ENCODE assay signal across 10 mouse cellular contexts in the genomic region with DNA sequence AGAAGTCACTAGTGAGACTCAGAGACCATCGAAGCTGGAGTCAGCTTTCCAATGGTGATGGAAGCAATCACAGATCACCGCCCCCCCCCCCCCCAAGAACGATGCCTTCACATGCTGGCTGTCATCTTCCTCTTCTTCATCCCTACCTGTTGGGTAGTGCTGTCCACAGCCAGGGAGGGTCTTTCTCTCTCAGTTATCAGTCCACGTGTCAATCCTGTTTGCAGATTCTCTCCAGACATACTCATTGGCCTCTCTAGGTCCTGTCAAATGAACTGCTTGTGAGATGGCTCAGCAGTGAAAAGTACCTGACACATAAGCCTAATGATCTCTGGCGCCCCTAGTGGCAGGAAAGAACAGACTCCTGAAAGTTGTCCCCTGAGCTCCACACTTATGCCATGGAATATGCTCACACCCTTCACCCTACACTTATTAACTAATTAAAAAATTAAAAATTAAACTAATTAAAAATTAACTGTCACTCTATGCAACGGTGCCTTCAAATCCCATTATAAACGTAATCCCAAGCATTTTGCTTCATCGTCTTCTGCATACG. TPM values are rescaled to one million over a fixed set of nuclear protein-coding genes. Genes with fewer than 3 reads are reported as not detected.
DNase-seq lines count a peak whose midpoint lies in the region; ATAC-seq and TF ChIP-seq lines count a peak whose summit lies in the region.
"Had no signal": no experiment of that assay in that cellular context is flagged by ENCODE, and none has a peak within 500 bp of the region (broad histone marks: within the 10 kb centered on the region; RNA-seq: fewer than 3 reads in every experiment).

No protein-coding gene starts in this region.

- intact Hi-C loops in left cerebral cortex, postnatal 25 days (cut with DNase I) = loop anchor here (5.0 to 10.0 kb wide), 2 partner anchors 548 to 621 kb away; no protein-coding TSS in a partner anchor

- TF ChIP-seq CTCF in hindbrain, postnatal 0 days (IDR thresholded peaks at IDR 0.05; ENCODE audit: low read depth) = peak; percentile 85
- TF ChIP-seq CTCF in E14TG2a.4 (conservative IDR thresholded peaks at IDR 0.05; ENCODE audit: low read length) = peak; percentile 74
- peak; percentile 5; the same call in 1 of the 2 replicates for TF ChIP-seq CTCF in bone marrow macrophage, adult 2 months (IDR thresholded peaks at IDR 0.05; ENCODE audit: low read depth, low read length)
- TF ChIP-seq CTCF in midbrain, postnatal 0 days (IDR thresholded peaks at IDR 0.05) = peak; percentile 85

- H3K9me3 ChIP-seq in hindbrain, postnatal 0 days (ENCODE audit: low read length) = no peaks in the 10 kb centered on the region
- no peaks in the 10 kb centered on the region for H3K9me3 ChIP-seq in hindbrain, embryonic 13.5 days
- H3K9me3 ChIP-seq in E14TG2a.4 (ENCODE audit: low read length) = 0 out of 2 replicates have a peak, but pooled peaks cover 3% of the 10 kb centered on the region
- H3K9me3 ChIP-seq in forebrain, embryonic 11.5 days (ENCODE audit: control insufficient read depth, low read length) = no peaks in the 10 kb centered on the region
- peaks cover 3% of the 10 kb centered on the region; the same call in 1 of the 2 replicates for H3K9me3 ChIP-seq in midbrain, postnatal 0 days (ENCODE audit: low read length)
- H3K9me3 ChIP-seq: lung, embryonic 15.5 days had no signal

- no peaks in the 10 kb centered on the region for H3K4me1 ChIP-seq in hindbrain, postnatal 0 days (ENCODE audit: insufficient read depth, low read length)
- peaks cover 4% of the 10 kb centered on the region; the same call in 1 of the 2 replicates for H3K4me1 ChIP-seq in hindbrain, embryonic 13.5 days (replicated peaks)
- H3K4me1 ChIP-seq in E14TG2a.4 (replicated peaks; ENCODE audit: low read depth, low read length) = peaks cover 8% of the 10 kb centered on the region
- peaks cover 10% of the 10 kb centered on the region for H3K4me1 ChIP-seq in bone marrow macrophage, adult 2 months (ENCODE audit: control insufficient read depth, insufficient read depth, low read length)
- H3K4me1 ChIP-seq in forebrain, embryonic 11.5 days (replicated peaks; ENCODE audit: control insufficient read depth, insufficient read depth, low read length) = 0 out of 2 replicates have a peak, but pooled peaks cover 1% of the 10 kb centered on the region
- H3K4me1 ChIP-seq in midbrain, postnatal 0 days (ENCODE audit: insufficient read depth, low read length) = 0 out of 2 replicates have a peak, but pooled peaks cover 3% of the 10 kb centered on the region

- peak; percentile 80 for DNase-seq in hindbrain, postnatal 0 days (ENCODE audit: low spot score)
- DNase-seq in forebrain, embryonic 11.5 days (ENCODE audit: low spot score) = peak; percentile 60
- DNase-seq in left cerebral cortex, postnatal 25 days (ENCODE audit: low spot score in 2 of 2) = peak; percentile 38 to 51
- DNase-seq in midbrain, postnatal 0 days (ENCODE audit: low spot score) = peak; percentile 72

- H3K36me3 ChIP-seq in hindbrain, postnatal 0 days (ENCODE audit: insufficient read depth, low read length) = no peaks in the 10 kb centered on the region
- no peaks in the 10 kb centered on the region for H3K36me3 ChIP-seq in hindbrain, embryonic 13.5 days
- no peaks in the 10 kb centered on the region for H3K36me3 ChIP-seq in E14TG2a.4 (ENCODE audit: insufficient read depth, low read length)
- no peaks in the 10 kb centered on the region for H3K36me3 ChIP-seq in forebrain, embryonic 11.5 days (ENCODE audit: control insufficient read depth, insufficient read depth, low read length)
- H3K36me3 ChIP-seq in midbrain, postnatal 0 days (ENCODE audit: insufficient read depth, low read length) = no peaks in the 10 kb centered on the region
- H3K36me3 ChIP-seq: lung, embryonic 15.5 days had no signal

- H3K4me3 ChIP-seq in hindbrain, postnatal 0 days (ENCODE audit: low read length) = no peak overlapping the region
- no peak overlapping the region for H3K4me3 ChIP-seq in hindbrain, embryonic 13.5 days
- no peak overlapping the region for H3K4me3 ChIP-seq in E14TG2a.4 (replicated peaks; ENCODE audit: low read length)
- no peak overlapping the region for H3K4me3 ChIP-seq in bone marrow macrophage, adult 2 months (ENCODE audit: insufficient read depth, low read length)
- no peak overlapping the region for H3K4me3 ChIP-seq in forebrain, embryonic 11.5 days (ENCODE audit: low read depth, low read length)
- no peak overlapping the region for H3K4me3 ChIP-seq in midbrain, postnatal 0 days (ENCODE audit: low read depth, low read length)
- H3K4me3 ChIP-seq: erythroblast, embryonic 14.5 days; lung, embryonic 15.5 days had no signal

- 71% methylated on average over 9 of the region's 9 CpGs for WGBS in hindbrain, postnatal 0 days
- WGBS in hindbrain, embryonic 13.5 days = 66% methylated on average over 9 of the region's 9 CpGs
- 72% methylated on average over 9 of the region's 9 CpGs for WGBS in forebrain, embryonic 11.5 days
- WGBS in midbrain, postnatal 0 days = 69% methylated on average over 9 of the region's 9 CpGs

- ATAC-seq in hindbrain, postnatal 0 days = 0 out of 2 replicates have a peak, but pooled peaks have one; percentile 40
- no peak for ATAC-seq in hindbrain, embryonic 13.5 days (ENCODE audit: low FRiP score)
- peak; percentile 17; the same call in 1 of the 2 replicates for ATAC-seq in forebrain, embryonic 11.5 days (replicated peaks; ENCODE audit: low FRiP score)
- no peak for ATAC-seq in midbrain, postnatal 0 days (ENCODE audit: low FRiP score)
- ATAC-seq in activated CD4-positive, CD25-positive, alpha-beta regulatory T cell, adult 4 months = no peak

- H3K9ac ChIP-seq in hindbrain, postnatal 0 days (replicated peaks; ENCODE audit: low read length) = no peak overlapping the region
- no peak overlapping the region for H3K9ac ChIP-seq in hindbrain, embryonic 13.5 days
- no peak overlapping the region for H3K9ac ChIP-seq in forebrain, embryonic 11.5 days (ENCODE audit: low read length)
- no peak overlapping the region for H3K9ac ChIP-seq in midbrain, postnatal 0 days (replicated peaks; ENCODE audit: low read length, poor library complexity, severe bottlenecking)
- H3K9ac ChIP-seq: lung, embryonic 15.5 days had no signal

- H3K27ac ChIP-seq in hindbrain, postnatal 0 days = no peak overlapping the region
- no peak overlapping the region for H3K27ac ChIP-seq in hindbrain, embryonic 13.5 days
- H3K27ac ChIP-seq in bone marrow macrophage, adult 2 months (ENCODE audit: insufficient read depth, low read depth, low read length) = no peak overlapping the region
- H3K27ac ChIP-seq in forebrain, embryonic 11.5 days (ENCODE audit: low read depth, low read length) = no peak overlapping the region
- no peak overlapping the region for H3K27ac ChIP-seq in midbrain, postnatal 0 days (ENCODE audit: low read depth, low read length)
- H3K27ac ChIP-seq: lung, embryonic 15.5 days had no signal

- TF ChIP-seq POLR2A in bone marrow macrophage, adult 2 months (IDR thresholded peaks at IDR 0.05; ENCODE audit: borderline replicate concordance, low read depth, low read length) = no peak

- no peaks in the 10 kb centered on the region for H3K27me3 ChIP-seq in hindbrain, postnatal 0 days (ENCODE audit: insufficient read depth, low read length)
- H3K27me3 ChIP-seq in hindbrain, embryonic 13.5 days = no peaks in the 10 kb centered on the region
- H3K27me3 ChIP-seq in E14TG2a.4 (ENCODE audit: insufficient read depth, low read length) = no peaks in the 10 kb centered on the region
- H3K27me3 ChIP-seq in forebrain, embryonic 11.5 days (ENCODE audit: control insufficient read depth, insufficient read depth, low read length) = no peaks in the 10 kb centered on the region
- no peaks in the 10 kb centered on the region for H3K27me3 ChIP-seq in midbrain, postnatal 0 days (ENCODE audit: insufficient read depth, low read length)
- H3K27me3 ChIP-seq: lung, embryonic 15.5 days had no signal

- no peak overlapping the region for H3K4me2 ChIP-seq in hindbrain, postnatal 0 days (ENCODE audit: low read depth, low read length)
- H3K4me2 ChIP-seq in hindbrain, embryonic 13.5 days = no peak overlapping the region
- no peak overlapping the region for H3K4me2 ChIP-seq in forebrain, embryonic 11.5 days (ENCODE audit: low read depth, low read length, severe bottlenecking)
- no peak overlapping the region for H3K4me2 ChIP-seq in midbrain, postnatal 0 days (ENCODE audit: low read depth, low read length, poor library complexity, severe bottlenecking)
- H3K4me2 ChIP-seq: lung, embryonic 15.5 days had no signal

RNA-seq across cellular contexts. Expression of gene 1700012B07Rik, which starts 35.4 kb away (rescaled TPM):
- total RNA-seq in hindbrain, postnatal 0 days (2014; rRNA removed) = not detected in 2 replicates
- polyA plus RNA-seq in hindbrain, postnatal 0 days (2015; fragmentation: Nextera tagmentation; extraction: Ambion mirVana) = not detected in 2 replicates
- not detected in 2 replicates for polyA plus RNA-seq in hindbrain, embryonic 13.5 days (2015; fragmentation: Nextera tagmentation; extraction: Ambion mirVana)
- not detected in 2 replicates for polyA plus RNA-seq in bone marrow macrophage, adult 2 months (2012; ENCODE audit: insufficient read depth, insufficient read length, missing spikeins)
- polyA plus RNA-seq in forebrain, embryonic 11.5 days (2014; fragmentation: Nextera tagmentation; extraction: Ambion mirVana) = not detected in 2 replicates
- not detected for total RNA-seq in left cerebral cortex, postnatal 25 days (2021)
- not detected in 2 replicates for total RNA-seq in midbrain, postnatal 0 days (2014; rRNA removed)
- polyA plus RNA-seq in midbrain, postnatal 0 days (2015; fragmentation: Nextera tagmentation; extraction: Ambion mirVana) = not detected in 2 replicates
- 1 to 10 TPM in 1 of 2 experiments, under 1 TPM in 1; 0.61 to 1.1 TPM for polyA plus RNA-seq in activated CD4-positive, CD25-positive, alpha-beta regulatory T cell, adult 4 months (2017; shearing (Covaris generic))
- polyA plus RNA-seq: erythroblast, embryonic 14.5 days; lung, embryonic 15.5 days had no signal

Comparison
In these comparisons a context has a peak if more than half of its experiments do, and no peak if none do; other contexts are left out.
1. ATAC-seq: peak in hindbrain, postnatal 0 days (single experiment) and forebrain, embryonic 11.5 days (single experiment); none in hindbrain, embryonic 13.5 days (single experiment), midbrain, postnatal 0 days (single experiment) and activated CD4-positive, CD25-positive, alpha-beta regulatory T cell, adult 4 months (single experiment).
2. CTCF ChIP-seq: peak in every context shown above with its lines; median percentile 85 in hindbrain, postnatal 0 days; 85 in midbrain, postnatal 0 days; 74 in E14TG2a.4; 5 in bone marrow macrophage, adult 2 months.
3. Peak in every context shown above with its lines, with median percentiles within 50 percentile points of each other: DNase-seq.